Mouse (Mus musculus) hindbrain, embryonic 15.5 days (tissue): ENCODE measurements at regions not wholly inside any gene's neighbourhood (a gene's known extent, or its start where the extent isn't known, plus 50 kb on each side); places are given as distances from the start of the nearest gene placed in this dataset.

ENCODE experiments used
- ATAC-seq: fragments of 200-750 bp; cut with Nextera tagmentation; 2 replicates; pipeline ENCODE4 v1.8.0; 2017; ENCODE audit warnings: low read depth, moderate number of reproducible peaks, moderate TSS enrichment; ENCODE audit not compliant: low FRiP score
- H3K27ac ChIP-seq: fragments of 300-500 bp; sonication (generic); replicated peaks from 2 replicates; pipeline ENCODE4 v1.5.1; 2015; ENCODE audit warnings: mild to moderate bottlenecking, inconsistent platforms
- H3K27me3 ChIP-seq: fragments of 300-500 bp; sonication (generic); 2 replicates; pipeline ENCODE4 v1.6.1; 2015; ENCODE audit warnings: control low read depth, inconsistent platforms
- H3K36me3 ChIP-seq: fragments of 300-500 bp; sonication (generic); 2 replicates; pipeline ENCODE4 v1.6.1; 2015; ENCODE audit warnings: control low read depth, inconsistent platforms
- H3K4me1 ChIP-seq: fragments of 300-500 bp; sonication (generic); replicated peaks from 2 replicates; pipeline ENCODE4 v1.6.1; 2015; ENCODE audit warnings: control low read depth, inconsistent platforms
- H3K4me2 ChIP-seq: fragments of 300-500 bp; sonication (generic); 2 replicates; pipeline ENCODE4 v1.6.1; 2015; ENCODE audit warnings: moderate library complexity, mild to moderate bottlenecking, inconsistent platforms
- H3K4me3 ChIP-seq: fragments of 300-500 bp; sonication (generic); 2 replicates; pipeline ENCODE4 v1.5.1; 2015; ENCODE audit warnings: mild to moderate bottlenecking, inconsistent platforms
- H3K9ac ChIP-seq: fragments of 300-500 bp; sonication (generic); 2 replicates; pipeline ENCODE4 v1.6.1; 2015; ENCODE audit warnings: inconsistent platforms
- H3K9me3 ChIP-seq: fragments of 300-500 bp; sonication (generic); 2 replicates; pipeline ENCODE4 v1.6.1; 2016; ENCODE audit warnings: control low read depth, inconsistent platforms
- WGBS: fragments of 180-500 bp; shearing (Covaris S2); methylation state at CpG from one replicate; pipeline ENCODE4 v1.1.7; 2015; 5-methylcytosine and 5-hydroxymethylcytosine counted together

DNA sequence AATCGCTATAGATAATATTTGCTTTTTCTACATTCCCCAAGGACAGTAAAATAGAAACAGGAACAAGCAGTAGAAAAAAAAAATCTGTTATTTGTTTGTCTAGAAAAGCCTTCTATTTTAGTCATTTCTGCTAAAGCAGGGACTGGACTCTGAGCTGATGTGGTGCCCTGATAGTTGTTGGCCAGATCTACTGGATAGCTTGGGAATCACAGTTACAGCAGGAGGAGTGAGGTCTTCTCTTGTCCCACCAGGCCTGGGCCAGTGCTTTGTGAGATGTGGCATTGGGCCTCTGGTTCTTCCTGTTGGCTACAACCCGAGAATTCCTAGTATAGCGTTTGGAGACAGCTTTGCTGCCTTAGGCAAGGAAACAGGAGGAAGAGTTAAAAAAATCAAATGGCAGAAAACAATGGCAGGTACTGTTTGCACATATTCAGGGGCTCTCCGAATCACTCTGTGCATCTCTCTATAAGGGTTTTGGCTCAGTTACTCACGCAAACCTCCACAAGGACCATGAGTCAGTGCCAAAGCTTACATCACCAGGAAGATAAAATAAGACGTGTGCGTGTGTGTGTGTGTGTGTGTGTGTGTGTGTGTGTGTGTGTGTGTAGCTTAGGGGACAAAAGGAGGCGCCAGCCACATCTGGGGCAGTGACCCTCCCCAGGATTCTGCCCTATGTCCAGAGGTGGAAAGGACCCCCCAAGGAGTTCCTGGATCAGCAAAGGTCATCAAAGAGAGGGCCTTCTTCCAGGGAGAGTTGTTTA lies 248.1 kb downstream of the Itga8 start:
- Histone ChIP-seq H3K9me3 (no peaks in the 10 kb centered on the region), H3K27ac (no peak overlapping the region), H3K36me3 (no peaks in the 10 kb centered on the region), H3K4me1 (no peaks in the 10 kb centered on the region), H3K4me3 (no peak overlapping the region), H3K27me3 (no peaks in the 10 kb centered on the region), H3K9ac (no peak overlapping the region), H3K4me2 (no peak overlapping the region)
- 50% methylated on average over 8 of the region's 8 CpGs for WGBS
- ATAC-seq = no peak

DNA sequence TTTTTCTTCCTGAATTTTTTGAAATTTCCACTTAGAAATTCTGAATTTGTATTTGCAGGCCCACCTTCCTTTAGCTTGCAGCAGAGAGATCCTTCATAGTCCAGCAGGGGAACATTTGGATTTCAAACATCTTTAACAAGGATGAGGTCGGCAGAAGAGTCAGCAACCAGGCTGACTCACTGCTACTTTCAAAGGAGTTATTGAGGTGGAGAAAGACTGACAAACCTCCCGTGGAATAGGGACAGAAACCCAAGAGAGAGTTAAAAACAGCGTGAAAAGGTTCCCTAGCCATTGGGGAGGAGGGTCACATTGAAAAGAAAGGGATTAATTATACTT lies 247.6 kb downstream of the Itga8 start:
- H3K4me1 ChIP-seq = no peaks in the 10 kb centered on the region
- no peaks in the 10 kb centered on the region for H3K36me3 ChIP-seq
- H3K4me2 ChIP-seq = no peak overlapping the region
- WGBS = 17% methylated on average over 3 of the region's 3 CpGs
- H3K9ac ChIP-seq = no peak overlapping the region
- H3K9me3 ChIP-seq = no peaks in the 10 kb centered on the region
- ATAC-seq = no peak
- no peak overlapping the region for H3K27ac ChIP-seq
- H3K27me3 ChIP-seq = no peaks in the 10 kb centered on the region
- no peak overlapping the region for H3K4me3 ChIP-seq
